Mouse (Mus musculus): ENCODE data around the gene Ech1. TPM values are rescaled to one million over a fixed set of nuclear protein-coding genes. Genes with fewer than 3 reads are reported as not detected.

Ech1 gene
- total RNA-seq (2023): 10 to 100 TPM; 58.4 to 61.7 TPM

DNA sequence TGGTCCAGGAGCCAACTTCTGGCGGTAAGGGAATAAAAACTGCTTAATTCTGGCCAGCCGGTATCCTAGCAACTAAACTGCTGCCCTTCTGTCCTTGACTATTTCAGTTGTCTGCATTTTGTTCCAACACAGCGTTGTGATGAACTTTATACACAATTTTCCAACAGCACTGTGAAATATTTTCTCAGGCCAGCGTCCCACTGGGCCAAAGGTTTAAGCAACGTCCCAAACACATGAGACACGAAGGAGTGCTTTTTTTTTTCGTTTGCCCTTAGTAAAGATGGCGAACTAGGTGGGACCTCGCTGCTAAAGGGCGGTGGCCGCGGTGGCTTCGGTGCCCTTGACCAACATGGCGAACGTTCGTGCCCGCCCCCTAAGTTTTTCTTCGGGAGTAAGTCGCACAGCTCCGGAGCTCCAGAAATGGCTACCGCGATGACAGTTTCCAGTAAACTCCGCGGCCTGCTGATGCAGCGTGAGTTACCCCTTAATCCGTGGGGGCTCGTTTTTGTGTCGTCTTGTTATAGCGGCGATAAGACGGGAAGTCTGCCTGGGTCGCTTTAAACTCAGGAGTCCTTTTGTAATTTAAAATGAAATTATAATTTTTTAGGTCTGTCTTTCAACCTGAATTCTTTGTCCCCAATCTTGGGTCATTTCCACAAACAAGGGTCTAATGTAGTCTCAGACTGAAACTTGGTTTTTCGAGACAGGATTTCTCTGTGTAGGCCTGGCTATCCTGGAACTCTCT lies at the start of gene Ech1:
Gene Ech1, plus strand, starts transcription at position 277 of the 745 bp plus-strand sequence.

DNA sequence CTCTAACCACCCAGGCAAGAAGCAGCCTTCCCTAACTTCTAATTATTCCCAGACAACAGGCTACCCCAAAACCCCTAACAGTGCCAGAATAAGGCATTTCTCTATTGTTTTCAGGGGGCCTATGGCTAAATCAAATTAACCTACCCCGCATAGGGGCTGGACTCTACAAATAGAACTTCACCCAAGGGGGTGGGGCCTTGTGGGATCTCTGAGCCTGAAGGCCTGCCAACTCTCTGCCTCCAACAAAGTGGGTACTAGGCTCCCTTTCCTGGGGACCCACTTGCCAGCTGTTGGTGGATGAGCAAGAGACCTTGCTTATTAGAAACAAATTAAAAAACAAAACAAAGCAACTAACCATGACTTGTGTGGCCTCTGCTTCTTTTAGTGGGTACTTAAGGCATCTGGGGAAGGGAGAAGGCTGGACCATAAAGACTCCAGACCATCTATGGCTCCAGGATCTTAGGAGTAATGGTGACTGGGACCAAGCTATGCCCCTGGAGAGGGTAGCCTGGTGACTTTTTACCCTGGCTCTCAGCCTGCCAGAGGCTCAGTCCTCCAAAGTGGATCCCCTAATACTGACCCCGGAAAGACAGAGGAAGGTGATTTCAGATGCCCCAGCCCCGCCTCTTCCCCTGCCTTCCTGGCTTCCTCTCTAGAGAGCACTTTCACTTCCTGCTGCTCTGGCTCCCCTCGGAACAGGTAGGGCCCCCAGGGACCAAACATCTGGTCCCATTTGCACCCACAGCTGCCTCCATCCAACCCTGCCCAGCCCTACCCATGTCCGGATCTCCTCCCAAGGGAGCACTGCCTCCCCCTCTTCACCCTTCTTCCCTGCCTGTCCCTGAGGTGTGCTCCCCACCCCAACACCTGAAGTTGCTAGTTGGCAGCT lies 36.5 kb upstream of the Ech1 start, which contains the start of gene Rinl:
Gene Rinl, plus strand, starts transcription at position 663 of the 889 bp plus-strand sequence.

DNA sequence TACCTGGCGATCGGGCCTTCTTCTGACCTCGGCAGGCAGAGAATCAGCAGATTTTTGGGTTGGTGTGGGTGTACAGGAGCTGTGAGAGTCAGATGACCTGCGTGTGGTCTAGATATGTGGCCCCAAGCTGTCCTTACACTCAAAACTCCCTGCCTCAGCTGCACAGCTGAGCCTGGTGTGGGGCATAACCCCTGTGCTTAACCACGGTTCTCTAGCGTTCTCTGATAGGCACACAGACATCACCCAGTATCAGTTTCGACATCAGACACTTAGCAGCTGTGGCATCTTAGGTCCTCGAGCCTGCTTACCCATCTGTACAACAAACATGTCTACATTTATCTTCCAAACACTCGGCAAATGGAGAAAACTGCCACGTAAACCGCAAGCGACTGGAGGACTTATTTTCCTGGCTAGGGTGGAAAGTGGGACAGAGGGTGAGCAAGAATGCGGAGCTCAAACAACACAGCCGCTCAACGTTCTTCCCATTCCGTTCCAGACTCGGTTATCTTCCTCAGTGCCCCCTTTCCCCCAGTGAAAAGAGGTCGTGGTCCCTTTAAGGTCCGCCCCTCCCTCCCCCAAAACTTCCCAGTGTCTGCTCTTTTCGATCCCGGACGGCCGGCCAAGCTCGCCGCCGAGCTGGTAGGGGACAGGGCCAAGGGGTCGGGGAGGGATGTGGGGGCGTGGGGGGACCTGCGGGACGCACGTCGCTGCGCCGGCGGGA lies 16.6 kb upstream of the Ech1 start, which contains the start of gene Hnrnpl:
Gene Hnrnpl, plus strand, starts transcription at position 321 of the 721 bp plus-strand sequence.

GRCm38 (mm10) chr7:28833723-28834347 lies 8.8 kb downstream of the Ech1 start, which contains the start of gene Lgals4:
Gene Lgals4 (plus strand): TSS chr7:28833854.

GRCm38 (mm10) chr7:28863540-28863939 lies 38.5 kb downstream of the Ech1 start, which contains the start of gene Lgals7:
Gene Lgals7 (plus strand): TSS chr7:28863853.

DNA sequence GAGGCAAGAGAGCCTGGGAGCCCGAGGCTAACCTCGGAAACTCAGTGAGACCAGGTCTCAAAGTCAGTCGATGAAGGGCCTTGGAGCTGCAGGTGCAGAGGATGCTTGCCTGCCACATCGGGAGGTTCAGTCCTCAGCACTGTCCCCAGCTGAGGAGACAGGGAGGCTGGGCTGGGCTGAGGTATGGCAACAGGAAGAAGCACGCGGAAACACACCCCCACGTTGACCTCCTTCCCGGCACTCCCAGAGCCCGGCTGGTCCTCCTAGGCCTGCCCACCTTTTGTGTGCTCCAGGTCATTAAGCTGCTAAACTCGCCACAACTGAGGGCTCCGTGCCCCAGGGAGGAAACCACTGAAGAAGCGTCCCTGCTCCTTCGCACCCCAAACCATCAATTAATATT lies 56.2 kb downstream of the Ech1 start, which contains the start of gene Capn12:
Gene Capn12, plus strand, starts transcription at position 224 of the 400 bp plus-strand sequence.

Other genes starting within 250 kb of the Ech1 start
- gene Samd4b, start 227.1 kb upstream of the Ech1 start, total RNA-seq (2023): 10 to 100 TPM; 47.2 to 57.8 TPM
- gene Pak4, start 227.0 kb upstream of the Ech1 start, total RNA-seq (2023): 10 to 100 TPM; 14.4 to 15.6 TPM
- not detected for gene Acp7, start 193.9 kb upstream of the Ech1 start, total RNA-seq (2023)
- gene Fbxo27, start 132.4 kb upstream of the Ech1 start, total RNA-seq (2023): not detected
- gene Fbxo17, start 108.4 kb upstream of the Ech1 start, total RNA-seq (2023): 1 to 10 TPM; 1.5 to 2.5 TPM
- 10 to 100 TPM; 19.5 to 24.8 TPM for gene Mrps12, start 83.4 kb upstream of the Ech1 start, total RNA-seq (2023)
- 10 to 100 TPM; 17.5 to 19.0 TPM for gene Sars2, start 83.2 kb upstream of the Ech1 start, total RNA-seq (2023)
- gene Ccer2, start 69.0 kb upstream of the Ech1 start, total RNA-seq (2023): not detected
- 10 to 100 TPM; 75.3 to 81.8 TPM for gene Sirt2, start 58.5 kb upstream of the Ech1 start, total RNA-seq (2023)
- gene Nfkbib, start 57.7 kb upstream of the Ech1 start, total RNA-seq (2023): 10 to 100 TPM; 70.4 to 78.1 TPM
- 1 to 10 TPM; 9.6 to 9.7 TPM for gene Rinl, start 36.2 kb upstream of the Ech1 start, total RNA-seq (2023)
- gene Hnrnpl, start 16.7 kb upstream of the Ech1 start, total RNA-seq (2023): 100 to 1,000 TPM; 592 to 659 TPM
- 10 to 100 TPM; 17.2 to 19.6 TPM for gene Lgals4, start 8.6 kb downstream of the Ech1 start, total RNA-seq (2023)
- not detected for gene Lgals7, start 38.6 kb downstream of the Ech1 start, total RNA-seq (2023)
- gene Capn12, start 56.2 kb downstream of the Ech1 start, total RNA-seq (2023): not detected
- gene Actn4, start 137.1 kb downstream of the Ech1 start, total RNA-seq (2023): 100 to 1,000 TPM; 108 to 109 TPM
- 100 to 1,000 TPM; 267 to 290 TPM for gene Eif3k, start 156.6 kb downstream of the Ech1 start, total RNA-seq (2023)
- gene Map4k1, start 156.8 kb downstream of the Ech1 start, total RNA-seq (2023): 100 to 1,000 TPM; 344 to 379 TPM

All from B cell, adult 67 days (primary cell).